Mouse (Mus musculus) cerebellum, adult 2 months (tissue): ENCODE data around the gene Gm21981. TPM values are rescaled to one million over a fixed set of nuclear protein-coding genes. Genes with fewer than 3 reads are reported as not detected.
"Not testable (repeated sequence)": the region's sequence is repeated elsewhere in the genome, so short reads cannot be mapped to it uniquely, and the experiment has no call there.

Experiments used
- DNase-seq, 2 experiments: peaks; one replicate each; pipeline ENCODE4 v3.0.0; 2021
- H3K27ac ChIP-seq: fragments of 200-500 bp; 2 replicates; pipeline ENCODE4 v1.5.1; 2012; ENCODE audit warnings: low read length, control low read depth, inconsistent platforms; ENCODE audit not compliant: insufficient read depth
- H3K27me3 ChIP-seq: fragments of 200-500 bp; 2 replicates; pipeline ENCODE4 v1.6.1; 2012; ENCODE audit warnings: inconsistent platforms, mild to moderate bottlenecking, low read length, moderate library complexity; ENCODE audit not compliant: control insufficient read depth, insufficient read depth
- H3K4me1 ChIP-seq: fragments of 200-500 bp; 2 replicates; pipeline ENCODE4 v1.6.1; 2011; ENCODE audit warnings: low read length; ENCODE audit not compliant: control insufficient read depth, insufficient read depth
- H3K4me3 ChIP-seq: fragments of 200-500 bp; replicated peaks from 2 replicates; pipeline ENCODE3; 2011; ENCODE audit warnings: mild to moderate bottlenecking, low read depth, low read length, control low read depth; ENCODE audit not compliant: insufficient read depth
- CTCF ChIP-seq: fragments of 200-500 bp; IDR thresholded peaks from 2 replicates; pipeline ENCODE4 v1.5.1; 2011; ENCODE audit warnings: low read depth, mild to moderate bottlenecking, control low read depth, low read length, moderate library complexity, borderline replicate concordance; ENCODE audit not compliant: insufficient read depth
- POLR2A ChIP-seq: fragments of 200-500 bp; IDR thresholded peaks from 2 replicates; pipeline ENCODE4 v1.6.1; 2011; ENCODE audit warnings: low read length, control low read depth, borderline replicate concordance; ENCODE audit not compliant: insufficient read depth
- WGBS: fragments of 180-500 bp; shearing (Covaris S2); methylation state at CpG from one replicate; pipeline ENCODE4 v1.1.7; 2018; 5-methylcytosine and 5-hydroxymethylcytosine counted together
- polyA plus RNA-seq: library from polyadenylated mRNA; depleted of rRNA; stranded (reverse); fragments of >200 nt; gene quantifications from 2 replicates; pipeline ENCODE4 v1.2.3, GENCODE M21; 2012; rRNA removed

The Gm21981 gene
- polyA plus RNA-seq, 1 experiment: 6.6 TPM

GRCm38 (mm10) chr17:47655697-47656096 lies 38.6 kb downstream of the Gm21981 start:
- Histone ChIP-seq H3K4me3 (no peak overlapping the region), H3K27ac (no peak overlapping the region), H3K27me3 (no peaks in the 10 kb centered on the region), H3K4me1 (no peaks in the 10 kb centered on the region)
- TF ChIP-seq POLR2A (no peak), CTCF (no peak)
- no peak for DNase-seq
- WGBS: 81% methylated on average over 5 of the region's 5 CpGs

- not testable (repeated sequence) for DNase-seq, H3K27ac ChIP-seq, H3K4me3 ChIP-seq, H3K4me1 ChIP-seq, H3K27me3 ChIP-seq
- WGBS: 92% methylated on average over 8 of the region's 8 CpGs
These were observed 39.9 kb downstream of the Gm21981 start for GRCm38 (mm10) chr17:47654346-47654745.

DNA sequence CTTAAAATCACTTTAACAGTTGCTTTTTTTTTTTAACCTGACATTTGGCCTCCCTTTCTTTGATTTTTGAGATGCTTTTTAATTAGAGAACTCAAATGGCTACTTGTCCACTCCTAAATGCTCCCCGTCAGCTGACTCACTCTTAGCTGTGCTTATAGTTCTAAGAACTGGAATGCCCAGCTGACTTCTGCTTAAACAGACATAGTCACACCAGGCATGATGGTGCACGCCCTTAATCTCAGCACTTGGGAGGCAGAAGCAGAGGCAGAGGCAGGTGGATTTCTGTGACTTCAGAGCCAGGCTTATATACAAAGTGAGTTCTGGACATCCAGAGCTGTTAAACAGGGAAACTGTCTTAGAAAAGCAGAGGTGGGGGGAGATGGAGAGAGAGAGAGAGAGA lies 42.3 kb downstream of the Gm21981 start:
- Histone ChIP-seq H3K27me3 (no peaks in the 10 kb centered on the region), H3K27ac (no peak overlapping the region), H3K4me3 (no peak overlapping the region), H3K4me1 (no peaks in the 10 kb centered on the region)
- WGBS: 87% methylated on average over 2 of the region's 2 CpGs
- TF ChIP-seq POLR2A: no peak
- no peak for TF ChIP-seq CTCF
- no peak for DNase-seq

GRCm38 (mm10) chr17:47648966-47649365 lies 45.3 kb downstream of the Gm21981 start:
- H3K4me3 ChIP-seq: no peak overlapping the region
- no peak for TF ChIP-seq POLR2A
- no peak for TF ChIP-seq CTCF
- DNase-seq: no peak
- H3K4me1 ChIP-seq: no peaks in the 10 kb centered on the region
- 68% methylated on average over 4 of the region's 4 CpGs for WGBS
- H3K27me3 ChIP-seq: no peaks in the 10 kb centered on the region
- no peak overlapping the region for H3K27ac ChIP-seq

GRCm38 (mm10) chr17:47646683-47647082 lies 47.6 kb downstream of the Gm21981 start:
- WGBS: 67% methylated on average over 1 of the region's 1 CpGs

DNA sequence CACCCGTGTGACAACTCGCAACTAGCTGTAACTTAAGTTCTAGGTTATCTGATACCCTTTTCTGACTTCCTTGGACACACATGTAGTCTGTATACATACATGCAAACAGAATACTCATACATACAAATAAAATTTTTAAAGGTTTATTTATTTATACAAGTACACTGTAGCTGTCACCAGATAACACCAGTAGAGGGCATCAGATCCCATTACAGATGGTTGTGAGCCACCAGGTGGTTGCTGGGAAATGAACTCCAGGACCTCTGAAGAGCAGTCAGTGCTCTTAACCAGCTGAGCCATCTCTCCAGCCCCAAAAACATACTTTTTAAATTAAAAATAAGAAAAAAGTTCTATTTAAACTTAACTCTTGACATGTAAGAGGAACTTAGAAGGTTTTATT lies 51.3 kb downstream of the Gm21981 start:
- no peak for DNase-seq
- 88% methylated on average over 2 of the region's 2 CpGs for WGBS

More at GRCm38 (mm10) chr17:47646683-47647082, 47.6 kb downstream of the Gm21981 start:
- no peaks in the 10 kb centered on the region for H3K4me1 ChIP-seq
- H3K27ac ChIP-seq: no peak overlapping the region
- DNase-seq: peak; percentile 20 to 26
- no peak overlapping the region for H3K4me3 ChIP-seq
- no peaks in the 10 kb centered on the region for H3K27me3 ChIP-seq
- TF ChIP-seq POLR2A (no peak), CTCF (peak; percentile 34; the same call in 1 of the 2 replicates)

More for the DNA sequence above, 51.3 kb downstream of the Gm21981 start:
- TF ChIP-seq CTCF (no peak), POLR2A (no peak)
- Histone ChIP-seq H3K4me1 (no peaks in the 10 kb centered on the region), H3K27ac (no peak overlapping the region), H3K4me3 (no peak overlapping the region), H3K27me3 (no peaks in the 10 kb centered on the region)

Other genes starting within 250 kb of the Gm21981 start
- gene Taf8, start 192.2 kb downstream of the Gm21981 start, polyA plus RNA-seq: 30.7 and 32.0 TPM in 2 replicates
- 50.5 and 57.3 TPM in 2 replicates for gene Ccnd3, start 189.4 kb downstream of the Gm21981 start, polyA plus RNA-seq
- gene Bysl, start 83.0 kb downstream of the Gm21981 start, polyA plus RNA-seq: 13.6 and 14.9 TPM in 2 replicates
- 43.7 and 47.1 TPM in 2 replicates for gene Med20, start 82.9 kb downstream of the Gm21981 start, polyA plus RNA-seq
- gene Gm20517, start 82.9 kb downstream of the Gm21981 start, polyA plus RNA-seq: 1.7 and 2.1 TPM in 2 replicates
- gene Usp49, start 63.8 kb downstream of the Gm21981 start, polyA plus RNA-seq: 11.1 and 11.2 TPM in 2 replicates
- gene Tomm6, start 6.1 kb downstream of the Gm21981 start, polyA plus RNA-seq: 148 and 167 TPM in 2 replicates
- 46.5 and 51.3 TPM in 2 replicates for gene Frs3, start 5.4 kb downstream of the Gm21981 start, polyA plus RNA-seq
- gene Prickle4, start 281 bp upstream of the Gm21981 start, polyA plus RNA-seq: 1.5 and 2.4 TPM in 2 replicates
- gene Pgc, start 32.4 kb upstream of the Gm21981 start, polyA plus RNA-seq: 0.13 and 0.31 TPM in 2 replicates
- 26.4 and 27.5 TPM in 2 replicates for gene Tfeb, start 42.6 kb upstream of the Gm21981 start, polyA plus RNA-seq
- gene Mdfi, start 140.2 kb upstream of the Gm21981 start, polyA plus RNA-seq: 24.1 and 32.5 TPM in 2 replicates
- gene Foxp4, start 230.2 kb upstream of the Gm21981 start, polyA plus RNA-seq: 52.4 and 55.4 TPM in 2 replicates